Mouse (Mus musculus): Measurements from ENCODE around the gene Nectin2. TPM values are rescaled to one million over a fixed set of nuclear protein-coding genes. Genes with fewer than 3 reads are reported as not detected.

Nectin2 gene
- polyA plus RNA-seq, 1 experiment from 2014 or later = 84.5 TPM

GRCm38 (mm10) chr7:19748219-19749195, 1.8 kb downstream of the Nectin2 start:
- H3K27me3 ChIP-seq = no peaks in the 10 kb centered on the region
- WGBS = under 1% methylated on average over 32 of the region's 32 CpGs
- H3K4me2 ChIP-seq = peak overlapping the region; percentile 79
- peak overlapping the region; percentile 76 for H3K4me3 ChIP-seq
- peaks cover 50% of the 10 kb centered on the region for H3K4me1 ChIP-seq
- H3K27ac ChIP-seq = peak overlapping the region; percentile 94
- peak overlapping the region; percentile 79 for H3K9ac ChIP-seq
- H3K36me3 ChIP-seq = no peaks in the 10 kb centered on the region; the same call in 1 of the 2 replicates
- no peak for ATAC-seq (ENCODE audit: insufficient number of reproducible peaks, low FRiP score, low TSS enrichment, low read depth)
- H3K9me3 ChIP-seq = no peaks in the 10 kb centered on the region

- no peak for ATAC-seq (ENCODE audit: insufficient number of reproducible peaks, low FRiP score, low TSS enrichment, low read depth)
- H3K36me3 ChIP-seq = no peaks in the 10 kb centered on the region; the same call in 1 of the 2 replicates
- peak overlapping the region; percentile 79 for H3K4me2 ChIP-seq
- 7% methylated on average over 25 of the region's 25 CpGs for WGBS
- no peak overlapping the region for H3K9ac ChIP-seq
- peak overlapping the region; percentile 76 for H3K4me3 ChIP-seq
- H3K9me3 ChIP-seq = no peaks in the 10 kb centered on the region
- peak overlapping the region; percentile 94 for H3K27ac ChIP-seq
- no peaks in the 10 kb centered on the region for H3K27me3 ChIP-seq
- H3K4me1 ChIP-seq = peaks cover 50% of the 10 kb centered on the region
Measured at GRCm38 (mm10) chr7:19747420-19748218, 2.7 kb downstream of the Nectin2 start.

- Histone ChIP-seq H3K9ac (no peak overlapping the region; the same call in 1 of the 2 replicates), H3K4me3 (peak overlapping the region; percentile 76), H3K4me1 (peaks cover 56% of the 10 kb centered on the region), H3K27me3 (no peaks in the 10 kb centered on the region), H3K4me2 (peak overlapping the region; percentile 29; the same call in 1 of the 2 replicates), H3K36me3 (peaks cover 3% of the 10 kb centered on the region; the same call in 1 of the 2 replicates), H3K27ac (0 out of 2 replicates have a peak overlapping the region, but pooled peaks have one; percentile 94), H3K9me3 (no peaks in the 10 kb centered on the region)
- no peak for ATAC-seq (ENCODE audit: insufficient number of reproducible peaks, low FRiP score, low TSS enrichment, low read depth)
- 40% methylated on average over 6 of the region's 6 CpGs for WGBS
Measured at GRCm38 (mm10) chr7:19746426-19747201, 3.7 kb downstream of the Nectin2 start.

GRCm38 (mm10) chr7:19745971-19746370, 4.3 kb downstream of the Nectin2 start:
- peaks cover 60% of the 10 kb centered on the region for H3K4me1 ChIP-seq
- no peaks in the 10 kb centered on the region for H3K27me3 ChIP-seq
- no peak overlapping the region for H3K4me3 ChIP-seq
- no peak overlapping the region for H3K4me2 ChIP-seq
- no peak overlapping the region for H3K9ac ChIP-seq
- no peak for ATAC-seq (ENCODE audit: insufficient number of reproducible peaks, low FRiP score, low TSS enrichment, low read depth)
- H3K27ac ChIP-seq = no peak overlapping the region
- H3K9me3 ChIP-seq = no peaks in the 10 kb centered on the region
- 82% methylated on average over 8 of the region's 10 CpGs for WGBS
- H3K36me3 ChIP-seq = peaks cover 3% of the 10 kb centered on the region; the same call in 1 of the 2 replicates

- Histone ChIP-seq H3K4me1 (peaks cover 52% of the 10 kb centered on the region), H3K9ac (no peak overlapping the region), H3K4me2 (no peak overlapping the region), H3K27ac (peak overlapping the region; percentile 64), H3K4me3 (no peak overlapping the region), H3K36me3 (peaks cover 10% of the 10 kb centered on the region; the same call in 1 of the 2 replicates), H3K9me3 (no peaks in the 10 kb centered on the region), H3K27me3 (no peaks in the 10 kb centered on the region)
- no peak for ATAC-seq (ENCODE audit: insufficient number of reproducible peaks, low FRiP score, low TSS enrichment, low read depth)
- 49% methylated on average over 14 of the region's 14 CpGs for WGBS
Measured at GRCm38 (mm10) chr7:19744590-19745385, 5.5 kb downstream of the Nectin2 start.

GRCm38 (mm10) chr7:19743791-19744190, 6.5 kb downstream of the Nectin2 start:
- WGBS = 90% methylated on average over 6 of the region's 6 CpGs
- Histone ChIP-seq H3K9ac (no peak overlapping the region), H3K4me2 (no peak overlapping the region), H3K4me1 (peaks cover 52% of the 10 kb centered on the region), H3K27me3 (no peaks in the 10 kb centered on the region), H3K36me3 (peaks cover 11% of the 10 kb centered on the region; the same call in 1 of the 2 replicates), H3K27ac (no peak overlapping the region), H3K9me3 (no peaks in the 10 kb centered on the region), H3K4me3 (no peak overlapping the region)
- no peak for ATAC-seq (ENCODE audit: insufficient number of reproducible peaks, low FRiP score, low TSS enrichment, low read depth)

GRCm38 (mm10) chr7:19742468-19742867, 7.8 kb downstream of the Nectin2 start:
- Histone ChIP-seq H3K4me1 (peaks cover 39% of the 10 kb centered on the region), H3K27ac (no peak overlapping the region), H3K9me3 (no peaks in the 10 kb centered on the region), H3K4me2 (no peak overlapping the region), H3K27me3 (no peaks in the 10 kb centered on the region), H3K9ac (no peak overlapping the region), H3K36me3 (peaks cover 20% of the 10 kb centered on the region), H3K4me3 (no peak overlapping the region)
- 46% methylated on average over 5 of the region's 5 CpGs for WGBS
- no peak for ATAC-seq (ENCODE audit: insufficient number of reproducible peaks, low FRiP score, low TSS enrichment, low read depth)

- no peak overlapping the region for H3K4me3 ChIP-seq
- H3K9me3 ChIP-seq = no peaks in the 10 kb centered on the region
- no peak overlapping the region for H3K4me2 ChIP-seq
- WGBS = 17% methylated on average over 8 of the region's 8 CpGs
- H3K27ac ChIP-seq = peak overlapping the region; percentile 43; the same call in 1 of the 2 replicates
- peak; percentile 20; the same call in 1 of the 2 replicates for ATAC-seq (ENCODE audit: insufficient number of reproducible peaks, low FRiP score, low TSS enrichment, low read depth)
- H3K36me3 ChIP-seq = peaks cover 29% of the 10 kb centered on the region
- H3K27me3 ChIP-seq = no peaks in the 10 kb centered on the region
- peaks cover 30% of the 10 kb centered on the region for H3K4me1 ChIP-seq
- H3K9ac ChIP-seq = no peak overlapping the region
Measured at GRCm38 (mm10) chr7:19741329-19742031, 8.8 kb downstream of the Nectin2 start.

GRCm38 (mm10) chr7:19740269-19740668, 10.0 kb downstream of the Nectin2 start:
- WGBS = 90% methylated on average over 11 of the region's 11 CpGs

GRCm38 (mm10) chr7:19738771-19739170, 11.5 kb downstream of the Nectin2 start:
- WGBS = 84% methylated on average over 3 of the region's 3 CpGs
- Histone ChIP-seq H3K9ac (no peak overlapping the region), H3K27me3 (no peaks in the 10 kb centered on the region), H3K4me3 (no peak overlapping the region), H3K4me2 (no peak overlapping the region), H3K9me3 (no peaks in the 10 kb centered on the region), H3K4me1 (peaks cover 10% of the 10 kb centered on the region), H3K27ac (no peak overlapping the region), H3K36me3 (peaks cover 53% of the 10 kb centered on the region)
- no peak for ATAC-seq (ENCODE audit: insufficient number of reproducible peaks, low FRiP score, low TSS enrichment, low read depth)

More at GRCm38 (mm10) chr7:19740269-19740668, 10.0 kb downstream of the Nectin2 start:
- Histone ChIP-seq H3K36me3 (peaks cover 38% of the 10 kb centered on the region), H3K27ac (no peak overlapping the region), H3K4me3 (no peak overlapping the region), H3K4me2 (no peak overlapping the region), H3K27me3 (no peaks in the 10 kb centered on the region), H3K4me1 (peaks cover 20% of the 10 kb centered on the region), H3K9me3 (no peaks in the 10 kb centered on the region), H3K9ac (no peak overlapping the region)
- no peak for ATAC-seq (ENCODE audit: insufficient number of reproducible peaks, low FRiP score, low TSS enrichment, low read depth)
